Mouse (Mus musculus) intestine, embryonic 16.5 days (tissue): ENCODE results near the gene Eya2. TPM values are rescaled to one million over a fixed set of nuclear protein-coding genes. Genes with fewer than 3 reads are reported as not detected.

Experiments used
- ATAC-seq: fragments of 200-750 bp; cut with Nextera tagmentation; 2 replicates; pipeline ENCODE4 v1.8.0; 2017; ENCODE audit warnings: moderate TSS enrichment, moderate library complexity
- H3K27ac ChIP-seq: fragments of 300-500 bp; sonication (generic); 2 replicates; pipeline ENCODE4 v1.5.1; 2014; ENCODE audit warnings: mild to moderate bottlenecking, low read length
- H3K27me3 ChIP-seq: fragments of 300-500 bp; sonication (generic); replicated peaks from 2 replicates; pipeline ENCODE4 v1.6.1; 2014; ENCODE audit warnings: low read length, control low read depth, mixed read lengths; ENCODE audit not compliant: control insufficient read depth, insufficient read depth
- H3K36me3 ChIP-seq: fragments of 300-500 bp; sonication (generic); 2 replicates; pipeline ENCODE4 v1.6.1; 2014; ENCODE audit warnings: low read length, control low read depth; ENCODE audit not compliant: control insufficient read depth, insufficient read depth
- H3K4me1 ChIP-seq: fragments of 300-500 bp; sonication (generic); 2 replicates; pipeline ENCODE4 v1.6.1; 2014; ENCODE audit warnings: low read length, control low read depth, mixed read lengths; ENCODE audit not compliant: control insufficient read depth, insufficient read depth
- H3K4me2 ChIP-seq: fragments of 300-500 bp; sonication (generic); 2 replicates; pipeline ENCODE4 v1.6.1; 2014; ENCODE audit warnings: low read depth, low read length, control low read depth
- H3K4me3 ChIP-seq: fragments of 300-500 bp; sonication (generic); 2 replicates; pipeline ENCODE4 v1.5.1; 2014; ENCODE audit warnings: mild to moderate bottlenecking, low read length
- H3K9ac ChIP-seq: fragments of 300-500 bp; sonication (generic); 2 replicates; pipeline ENCODE4 v1.6.1; 2014; ENCODE audit warnings: low read depth, low read length
- H3K9me3 ChIP-seq: fragments of 300-500 bp; sonication (generic); 2 replicates; pipeline ENCODE4 v1.6.1; 2016; ENCODE audit warnings: low read length, control low read depth; ENCODE audit not compliant: control insufficient read depth
- WGBS: fragments of 180-500 bp; shearing (Covaris S2); extraction: QIAGEN DNeasy Blood & Tissue Kit; methylation state at CpG from one replicate; pipeline ENCODE4 v1.1.7; 2014; 5-methylcytosine and 5-hydroxymethylcytosine counted together
- polyA plus RNA-seq: library from polyadenylated mRNA; unstranded; fragments of >200 nt; fragmentation: Nextera tagmentation; extraction: Ambion mirVana; gene quantifications from 2 replicates; pipeline ENCODE4 v1.2.1, GENCODE M21; 2015

Gene Eya2
- polyA plus RNA-seq, 1 experiment from 2014 or later = 0.33 TPM

GRCm38 (mm10) chr2:165740982-165741381 is 146.2 kb downstream of the Eya2 start:
- ATAC-seq = no peak
- WGBS = 13% methylated on average over 9 of the region's 9 CpGs
- H3K36me3 ChIP-seq = no peaks in the 10 kb centered on the region
- H3K4me1 ChIP-seq = peaks cover 10% of the 10 kb centered on the region
- no peak overlapping the region for H3K4me3 ChIP-seq
- no peak overlapping the region for H3K27ac ChIP-seq
- no peak overlapping the region for H3K9ac ChIP-seq
- peaks cover 8% of the 10 kb centered on the region for H3K27me3 ChIP-seq
- H3K9me3 ChIP-seq = no peaks in the 10 kb centered on the region
- H3K4me2 ChIP-seq = no peak overlapping the region

DNA sequence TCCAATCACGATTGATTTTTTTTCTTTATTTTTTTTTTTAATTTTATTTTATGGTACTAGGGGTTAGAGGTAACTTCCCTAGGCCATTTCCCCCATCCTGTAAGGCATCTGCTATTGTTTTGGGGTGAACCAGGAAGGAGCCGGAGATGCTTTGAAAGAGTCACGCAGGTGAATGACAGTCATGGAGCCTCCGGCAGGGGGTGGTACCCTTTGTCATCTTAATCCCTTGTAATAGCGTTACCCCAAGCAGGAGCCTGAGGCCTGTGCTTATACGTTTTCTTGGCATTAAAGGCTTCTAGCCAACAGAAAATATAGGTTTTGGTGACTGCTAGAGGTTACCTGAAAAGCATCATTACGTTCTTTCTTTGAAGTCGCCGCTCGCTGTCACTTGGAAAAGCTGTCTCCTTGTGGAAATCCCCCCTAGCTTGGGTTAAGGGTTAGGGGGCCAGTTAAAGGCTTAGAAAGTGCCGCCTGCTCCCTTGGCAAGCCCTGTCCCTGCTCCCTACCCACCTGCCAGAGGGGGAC is 146.8 kb downstream of the Eya2 start:
- H3K4me2 ChIP-seq = no peak overlapping the region
- H3K9ac ChIP-seq = no peak overlapping the region
- peaks cover 8% of the 10 kb centered on the region for H3K27me3 ChIP-seq
- H3K4me1 ChIP-seq = peaks cover 10% of the 10 kb centered on the region
- H3K9me3 ChIP-seq = no peaks in the 10 kb centered on the region
- no peak overlapping the region for H3K27ac ChIP-seq
- 31% methylated on average over 11 of the region's 11 CpGs for WGBS
- no peak for ATAC-seq
- no peak overlapping the region for H3K4me3 ChIP-seq
- H3K36me3 ChIP-seq = no peaks in the 10 kb centered on the region

- no peak overlapping the region for H3K4me3 ChIP-seq
- H3K27me3 ChIP-seq = peaks cover 8% of the 10 kb centered on the region
- no peak overlapping the region for H3K9ac ChIP-seq
- no peaks in the 10 kb centered on the region for H3K9me3 ChIP-seq
- ATAC-seq = no peak
- H3K4me1 ChIP-seq = peaks cover 10% of the 10 kb centered on the region
- H3K4me2 ChIP-seq = 0 out of 2 replicates have a peak overlapping the region, but pooled peaks have one; percentile 2
- no peaks in the 10 kb centered on the region for H3K36me3 ChIP-seq
- WGBS = 27% methylated on average over 21 of the region's 21 CpGs
- no peak overlapping the region for H3K27ac ChIP-seq
Observed at GRCm38 (mm10) chr2:165742210-165742786, 147.5 kb downstream of the Eya2 start.

GRCm38 (mm10) chr2:165745306-165746098 is 150.7 kb downstream of the Eya2 start:
- no peak overlapping the region for H3K4me2 ChIP-seq
- H3K27me3 ChIP-seq = peaks cover 4% of the 10 kb centered on the region; the same call in 1 of the 2 replicates
- H3K4me1 ChIP-seq = peaks cover 10% of the 10 kb centered on the region
- H3K9ac ChIP-seq = no peak overlapping the region
- no peak for ATAC-seq
- 82% methylated on average over 18 of the region's 18 CpGs for WGBS
- H3K4me3 ChIP-seq = no peak overlapping the region
- H3K36me3 ChIP-seq = no peaks in the 10 kb centered on the region
- H3K9me3 ChIP-seq = no peaks in the 10 kb centered on the region
- no peak overlapping the region for H3K27ac ChIP-seq

DNA sequence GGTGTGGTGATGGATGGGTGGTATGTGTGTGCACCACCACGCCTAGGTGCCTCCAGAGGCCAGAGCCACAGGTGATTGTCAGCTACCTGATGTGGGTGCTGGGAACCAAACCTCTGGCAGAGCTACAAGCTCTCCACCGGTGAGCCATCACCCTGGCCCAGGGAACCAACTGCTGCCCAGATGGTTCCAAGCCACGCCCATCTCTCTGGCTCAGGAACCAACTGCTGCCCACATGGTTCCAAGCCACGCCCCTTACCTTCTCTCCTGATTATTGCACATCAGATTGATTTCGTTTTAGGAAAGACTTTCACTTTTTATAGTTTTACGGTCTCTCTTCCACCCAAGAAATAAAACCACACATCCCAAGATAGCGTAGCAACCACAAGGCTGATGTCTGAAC is 153.1 kb downstream of the Eya2 start:
- ATAC-seq = no peak

DNA sequence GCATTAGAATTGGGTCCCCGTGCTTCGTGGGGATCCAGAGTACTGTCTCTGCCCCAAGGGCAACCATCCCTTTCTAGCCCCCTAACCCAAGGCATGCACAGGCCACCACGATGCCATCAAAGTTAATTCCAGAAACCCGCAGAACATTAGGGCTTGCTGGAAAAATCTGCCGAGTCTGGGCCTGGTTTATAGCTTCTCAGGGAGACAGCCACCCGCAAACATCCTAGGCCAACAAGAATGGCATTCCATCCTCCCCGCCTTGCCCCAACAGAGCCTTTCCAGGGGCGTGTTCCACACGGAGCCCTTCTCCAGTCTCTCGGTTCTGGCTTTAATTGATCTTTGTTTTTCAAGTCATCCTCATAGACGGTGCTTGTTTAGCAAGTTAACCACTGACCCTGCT is 153.6 kb downstream of the Eya2 start:
- H3K4me1 ChIP-seq = no peaks in the 10 kb centered on the region
- WGBS = 12% methylated on average over 11 of the region's 11 CpGs

More for the DNA sequence above, 153.1 kb downstream of the Eya2 start:
- H3K9me3 ChIP-seq = no peaks in the 10 kb centered on the region
- H3K36me3 ChIP-seq = no peaks in the 10 kb centered on the region
- H3K9ac ChIP-seq = no peak overlapping the region
- H3K4me2 ChIP-seq = no peak overlapping the region
- H3K4me1 ChIP-seq = no peaks in the 10 kb centered on the region
- H3K27me3 ChIP-seq = peaks cover 4% of the 10 kb centered on the region; the same call in 1 of the 2 replicates
- H3K27ac ChIP-seq = no peak overlapping the region
- WGBS = 43% methylated on average over 7 of the region's 7 CpGs
- no peak overlapping the region for H3K4me3 ChIP-seq

GRCm38 (mm10) chr2:165751068-165751467 is 156.2 kb downstream of the Eya2 start:
- no peaks in the 10 kb centered on the region for H3K36me3 ChIP-seq
- no peak overlapping the region for H3K27ac ChIP-seq
- H3K4me2 ChIP-seq = no peak overlapping the region
- H3K4me3 ChIP-seq = no peak overlapping the region
- H3K9ac ChIP-seq = no peak overlapping the region
- no peak for ATAC-seq
- no peaks in the 10 kb centered on the region; the same call in 1 of the 2 replicates for H3K27me3 ChIP-seq
- H3K9me3 ChIP-seq = no peaks in the 10 kb centered on the region
- 28% methylated on average over 7 of the region's 7 CpGs for WGBS
- H3K4me1 ChIP-seq = no peaks in the 10 kb centered on the region

More for the DNA sequence above, 153.6 kb downstream of the Eya2 start:
- Histone ChIP-seq H3K27me3 (peaks cover 4% of the 10 kb centered on the region; the same call in 1 of the 2 replicates), H3K4me2 (no peak overlapping the region), H3K4me3 (no peak overlapping the region), H3K36me3 (no peaks in the 10 kb centered on the region), H3K27ac (no peak overlapping the region), H3K9ac (no peak overlapping the region), H3K9me3 (no peaks in the 10 kb centered on the region)
- no peak for ATAC-seq

DNA sequence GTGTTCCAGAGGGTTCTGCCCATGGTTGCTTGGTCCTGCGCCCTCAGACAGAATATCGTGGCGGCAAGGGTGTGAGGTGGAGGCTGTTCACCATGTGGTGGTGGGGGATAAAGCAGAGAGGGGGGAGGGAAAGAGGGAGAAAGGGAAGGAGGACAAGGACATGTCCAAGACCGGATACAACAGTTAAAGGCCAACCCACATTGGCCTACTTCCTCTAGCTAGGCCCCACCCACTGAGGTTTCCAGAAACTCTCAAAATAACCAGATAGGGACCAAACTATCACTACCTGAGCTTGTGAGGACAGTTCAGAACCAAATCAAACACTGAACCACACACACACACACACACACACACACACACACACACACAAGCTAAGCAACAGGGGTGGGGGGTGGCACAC is 157.9 kb downstream of the Eya2 start:
- no peaks in the 10 kb centered on the region for H3K27me3 ChIP-seq
- no peaks in the 10 kb centered on the region for H3K4me1 ChIP-seq
- H3K36me3 ChIP-seq = no peaks in the 10 kb centered on the region
- WGBS = 83% methylated on average over 4 of the region's 4 CpGs
- no peak overlapping the region for H3K4me2 ChIP-seq
- H3K4me3 ChIP-seq = no peak overlapping the region
- H3K27ac ChIP-seq = no peak overlapping the region
- no peak for ATAC-seq
- H3K9ac ChIP-seq = no peak overlapping the region
- H3K9me3 ChIP-seq = no peaks in the 10 kb centered on the region

GRCm38 (mm10) chr2:165757799-165758198 is 163.0 kb downstream of the Eya2 start:
- Histone ChIP-seq H3K9me3 (no peaks in the 10 kb centered on the region), H3K27me3 (no peaks in the 10 kb centered on the region), H3K36me3 (no peaks in the 10 kb centered on the region), H3K4me1 (no peaks in the 10 kb centered on the region), H3K4me3 (no peak overlapping the region), H3K27ac (no peak overlapping the region), H3K4me2 (no peak overlapping the region), H3K9ac (no peak overlapping the region)
- 70% methylated on average over 15 of the region's 15 CpGs for WGBS
- ATAC-seq = no peak
